Mouse (Mus musculus) limb, embryonic 14.5 days (tissue): ENCODE measurements around the gene Camk2d. TPM values are rescaled to one million over a fixed set of nuclear protein-coding genes. Genes with fewer than 3 reads are reported as not detected.
A peak's percentile ranks its signal among the peaks of the same experiment; 100 is the strongest.

Experiments used
- ATAC-seq: fragments of 200-750 bp; cut with Nextera tagmentation; 2 replicates; pipeline ENCODE4 v1.8.0; 2017; ENCODE audit warnings: low read depth, moderate number of reproducible peaks, moderate TSS enrichment; ENCODE audit not compliant: low FRiP score
- DNase-seq: peaks from one replicate; pipeline ENCODE4 v3.0.0-alpha.2; 2015; ENCODE audit warnings: low spot score
- H3K27ac ChIP-seq: fragments of 300-500 bp; sonication (generic); replicated peaks from 2 replicates; pipeline ENCODE4 v1.5.1; 2014; ENCODE audit warnings: low read depth, mild to moderate bottlenecking, low read length, moderate library complexity, mixed read lengths
- H3K27me3 ChIP-seq: fragments of 300-500 bp; sonication (generic); 2 replicates; pipeline ENCODE4 v1.6.1; 2014; ENCODE audit warnings: low read length, mixed read lengths; ENCODE audit not compliant: control insufficient read depth, insufficient read depth
- H3K36me3 ChIP-seq: fragments of 300-500 bp; sonication (generic); 2 replicates; pipeline ENCODE4 v1.6.1; 2014; ENCODE audit warnings: mild to moderate bottlenecking, low read length, moderate library complexity, mixed read lengths; ENCODE audit not compliant: control insufficient read depth, insufficient read depth
- H3K4me1 ChIP-seq: fragments of 300-500 bp; sonication (generic); 2 replicates; pipeline ENCODE4 v1.6.1; 2014; ENCODE audit warnings: antibody characterized with exemption, low read length, mixed read lengths; ENCODE audit not compliant: control insufficient read depth, insufficient read depth
- H3K4me2 ChIP-seq: fragments of 300-500 bp; sonication (generic); replicated peaks from 2 replicates; pipeline ENCODE4 v1.6.1; 2014; ENCODE audit warnings: low read depth, mild to moderate bottlenecking, low read length, moderate library complexity; ENCODE audit not compliant: severe bottlenecking
- H3K4me3 ChIP-seq: fragments of 300-500 bp; sonication (generic); replicated peaks from 2 replicates; pipeline ENCODE4 v1.5.1; 2014; ENCODE audit warnings: low read length
- H3K9ac ChIP-seq: fragments of 300-500 bp; sonication (generic); 2 replicates; pipeline ENCODE4 v1.6.1; 2014; ENCODE audit warnings: mild to moderate bottlenecking, low read depth, low read length, moderate library complexity; ENCODE audit not compliant: severe bottlenecking
- H3K9me3 ChIP-seq: fragments of 300-500 bp; sonication (generic); 2 replicates; pipeline ENCODE4 v1.6.1; 2016; ENCODE audit warnings: low read length; ENCODE audit not compliant: control insufficient read depth
- POLR2A ChIP-seq: fragments of 200-500 bp; IDR thresholded peaks from 2 replicates; pipeline ENCODE4 v1.8.0; 2012; ENCODE audit warnings: inconsistent platforms, mild to moderate bottlenecking, moderate library complexity, borderline replicate concordance; ENCODE audit not compliant: insufficient read depth, insufficient read length; ENCODE audit errors: extremely low read depth
- WGBS: fragments of 180-500 bp; shearing (Covaris S2); extraction: QIAGEN DNeasy Blood & Tissue Kit; methylation state at CpG from one replicate; pipeline ENCODE4 v1.1.7; 2014; 5-methylcytosine and 5-hydroxymethylcytosine counted together
- polyA plus RNA-seq, 2 experiments: library from polyadenylated mRNA; depleted of rRNA in 1 of 2; stranded (reverse) in 1 of 2; unstranded in 1 of 2; fragments of >200 nt; fragmentation: Nextera tagmentation in 1 of 2; extraction: Ambion mirVana in 1 of 2; gene quantifications; 2 replicates each; pipeline versions ENCODE4 v1.2.1 to v1.2.3; 2012 to 2014

The Camk2d gene
- polyA plus RNA-seq, 2 experiments = 37.4 to 40.0 TPM

- Histone ChIP-seq H3K4me1 (no peaks in the 10 kb centered on the region), H3K27me3 (no peaks in the 10 kb centered on the region), H3K4me2 (no peak overlapping the region), H3K9me3 (no peaks in the 10 kb centered on the region), H3K36me3 (no peaks in the 10 kb centered on the region), H3K4me3 (no peak overlapping the region), H3K9ac (no peak overlapping the region), H3K27ac (no peak overlapping the region)
- DNase-seq (no peak), ATAC-seq (no peak)
- no peak for TF ChIP-seq POLR2A
- WGBS = 100% methylated on average over 1 of the region's 1 CpGs
Observed at GRCm38 (mm10) chr3:126848081-126848480, 252.0 kb downstream of the Camk2d start.

GRCm38 (mm10) chr3:126860442-126860841 is 264.3 kb downstream of the Camk2d start:
- ATAC-seq (no peak), DNase-seq (no peak)
- Histone ChIP-seq H3K4me3 (no peak overlapping the region), H3K9ac (no peak overlapping the region), H3K4me2 (no peak overlapping the region), H3K9me3 (no peaks in the 10 kb centered on the region), H3K27ac (no peak overlapping the region), H3K27me3 (no peaks in the 10 kb centered on the region), H3K36me3 (no peaks in the 10 kb centered on the region), H3K4me1 (no peaks in the 10 kb centered on the region)
- no peak for TF ChIP-seq POLR2A

GRCm38 (mm10) chr3:126869561-126869960 is 273.5 kb downstream of the Camk2d start:
- H3K27me3 ChIP-seq = no peaks in the 10 kb centered on the region
- H3K4me1 ChIP-seq = no peaks in the 10 kb centered on the region
- no peaks in the 10 kb centered on the region for H3K9me3 ChIP-seq
- no peaks in the 10 kb centered on the region for H3K36me3 ChIP-seq
- 38% methylated on average over 3 of the region's 3 CpGs for WGBS
- no peak overlapping the region for H3K4me3 ChIP-seq
- peak; percentile 5 for DNase-seq
- no peak overlapping the region for H3K4me2 ChIP-seq
- ATAC-seq = no peak
- no peak for TF ChIP-seq POLR2A
- H3K27ac ChIP-seq = no peak overlapping the region
- H3K9ac ChIP-seq = no peak overlapping the region

GRCm38 (mm10) chr3:126870688-126871087 is 274.6 kb downstream of the Camk2d start:
- TF ChIP-seq POLR2A = no peak
- Histone ChIP-seq H3K27me3 (no peaks in the 10 kb centered on the region), H3K4me1 (no peaks in the 10 kb centered on the region), H3K27ac (no peak overlapping the region), H3K36me3 (no peaks in the 10 kb centered on the region), H3K4me2 (no peak overlapping the region), H3K9ac (no peak overlapping the region), H3K4me3 (no peak overlapping the region), H3K9me3 (no peaks in the 10 kb centered on the region)
- no peak for DNase-seq
- no peak for ATAC-seq
- 80% methylated on average over 1 of the region's 1 CpGs for WGBS

- no peak for ATAC-seq
- H3K9me3 ChIP-seq = no peaks in the 10 kb centered on the region
- no peak overlapping the region for H3K9ac ChIP-seq
- H3K36me3 ChIP-seq = no peaks in the 10 kb centered on the region
- 34% methylated on average over 1 of the region's 1 CpGs for WGBS
- no peak overlapping the region for H3K4me2 ChIP-seq
- H3K4me3 ChIP-seq = no peak overlapping the region
- no peak for TF ChIP-seq POLR2A
- no peaks in the 10 kb centered on the region for H3K27me3 ChIP-seq
- DNase-seq = no peak
- no peak overlapping the region for H3K27ac ChIP-seq
- no peaks in the 10 kb centered on the region for H3K4me1 ChIP-seq
Observed at GRCm38 (mm10) chr3:126878233-126878632, 282.1 kb downstream of the Camk2d start.

- ATAC-seq (no peak), DNase-seq (no peak)
- Histone ChIP-seq H3K4me2 (no peak overlapping the region), H3K27me3 (no peaks in the 10 kb centered on the region), H3K27ac (no peak overlapping the region), H3K9me3 (no peaks in the 10 kb centered on the region), H3K4me3 (no peak overlapping the region), H3K9ac (no peak overlapping the region), H3K4me1 (no peaks in the 10 kb centered on the region), H3K36me3 (no peaks in the 10 kb centered on the region)
- no peak for TF ChIP-seq POLR2A
- WGBS = 68% methylated on average over 4 of the region's 4 CpGs
Observed at GRCm38 (mm10) chr3:126886090-126886489, 290.0 kb downstream of the Camk2d start.
